Mouse (Mus musculus) hindlimb bud, embryonic 11.5 days (tissue): ENCODE measurements around the gene Tlx3.

ENCODE experiments used
- DNase-seq: peaks from one replicate; pipeline ENCODE4 v3.0.0-alpha.2; 2012; ENCODE audit warnings: low read depth, low spot score; ENCODE audit errors: extremely low spot score

Tlx3 gene

DNA sequence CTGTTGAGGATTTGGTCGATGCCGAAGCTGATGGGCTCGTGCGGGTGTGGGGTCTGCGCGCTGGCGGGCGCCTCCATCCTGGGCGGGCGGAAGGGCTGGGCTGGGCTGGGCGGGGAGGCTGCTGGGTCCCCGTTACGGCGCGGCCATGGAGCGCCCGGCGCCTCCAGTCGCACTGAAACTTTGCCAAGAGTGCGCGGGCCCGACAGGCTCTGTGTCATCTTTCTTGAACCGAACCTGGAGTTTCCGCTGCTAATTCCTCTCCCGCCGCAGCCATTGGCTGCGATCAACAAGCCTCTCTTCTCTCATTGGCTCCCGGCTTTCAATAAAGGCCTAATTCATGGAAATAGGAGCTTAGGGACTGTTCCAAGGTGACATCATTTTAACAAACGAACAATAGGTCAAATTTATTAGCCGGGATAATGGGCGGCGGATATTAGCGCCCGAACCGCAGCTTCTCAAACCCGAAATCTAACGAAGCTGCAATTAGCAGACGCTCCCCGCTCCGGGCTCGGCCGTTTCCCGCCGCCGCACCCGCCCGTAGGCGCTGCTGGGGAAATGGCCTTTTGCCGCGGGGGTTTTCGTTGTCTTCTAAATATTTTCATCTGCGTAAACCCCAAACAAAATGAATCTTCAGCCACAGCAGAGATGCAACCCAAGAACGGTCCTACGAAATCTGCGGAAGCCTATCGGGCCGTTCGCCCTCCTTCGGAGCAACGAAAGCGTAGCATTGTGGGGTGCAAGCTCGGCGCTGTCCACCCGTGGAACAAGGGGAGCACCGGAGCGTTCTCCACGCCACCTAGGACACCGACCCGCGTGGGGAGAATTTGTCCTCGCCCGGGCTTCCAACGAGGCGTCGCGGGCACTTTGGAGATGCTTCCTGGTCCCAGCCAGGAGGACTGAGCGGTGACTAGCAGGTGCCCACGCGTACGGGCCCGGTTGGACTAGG lies at the start of gene Tlx3:
Gene Tlx3, minus strand, starts transcription at position 207 of the 946 bp plus-strand sequence.
- no peak for DNase-seq

DNA sequence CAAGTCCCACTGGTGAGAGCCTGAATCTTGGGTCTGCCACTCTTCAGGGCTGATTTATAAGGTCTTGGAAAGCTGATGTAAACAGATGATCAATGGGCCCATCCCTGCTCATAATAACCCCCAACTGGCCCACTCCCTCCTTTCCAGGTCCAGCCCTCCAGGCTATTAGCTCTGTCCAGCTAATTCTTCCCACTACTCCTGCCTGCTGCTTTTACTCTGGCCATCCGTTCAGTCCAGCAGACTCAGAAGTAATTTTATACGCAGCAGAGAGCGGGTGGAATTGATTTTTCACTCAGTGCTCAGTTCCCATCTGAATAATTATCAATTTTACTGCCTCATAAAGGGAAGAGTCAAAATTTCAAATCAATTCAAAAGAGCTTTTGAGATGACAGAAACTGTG lies 36.9 kb upstream of the Tlx3 start:
- DNase-seq, result no peak

DNA sequence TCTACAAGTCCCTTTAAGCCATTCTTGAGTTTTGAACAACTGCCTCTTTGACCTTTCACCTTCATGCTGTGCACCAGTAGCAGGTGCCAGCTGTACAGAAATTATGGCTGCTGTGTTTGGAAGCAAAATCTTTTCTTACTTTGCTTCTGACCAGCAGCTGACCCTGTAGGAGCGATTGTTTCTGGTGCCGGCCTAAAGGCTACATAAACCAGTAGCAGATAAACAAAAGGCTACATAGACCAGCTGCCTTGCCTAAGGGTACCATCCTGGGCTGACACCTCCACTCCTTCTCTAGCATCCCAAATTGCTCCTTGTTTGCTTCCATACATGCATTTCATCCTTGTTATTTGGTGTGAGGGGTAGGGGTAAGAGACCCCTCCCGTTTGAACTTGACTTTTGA lies 30.7 kb upstream of the Tlx3 start:
- DNase-seq, result no peak

DNA sequence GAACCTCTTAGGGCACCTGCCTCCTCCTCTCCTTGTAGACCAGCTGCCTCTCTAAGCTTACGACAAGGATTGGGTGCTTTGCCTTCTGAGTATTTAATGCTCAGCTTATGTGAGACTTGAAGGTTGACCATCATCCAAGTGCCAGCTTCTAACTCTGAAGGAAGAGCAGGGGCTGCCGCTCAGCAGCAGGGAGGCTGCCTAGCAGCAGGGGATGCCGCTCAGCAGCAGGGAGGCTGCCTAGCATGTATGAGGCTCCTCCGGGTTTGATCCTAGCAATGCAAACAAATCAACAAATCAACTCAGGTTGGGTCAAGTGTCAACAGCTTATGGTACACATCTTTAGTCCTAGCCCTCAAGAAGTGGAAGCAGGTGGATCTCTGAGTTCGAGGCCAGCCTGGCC lies 28.7 kb upstream of the Tlx3 start:
- no peak for DNase-seq

DNA sequence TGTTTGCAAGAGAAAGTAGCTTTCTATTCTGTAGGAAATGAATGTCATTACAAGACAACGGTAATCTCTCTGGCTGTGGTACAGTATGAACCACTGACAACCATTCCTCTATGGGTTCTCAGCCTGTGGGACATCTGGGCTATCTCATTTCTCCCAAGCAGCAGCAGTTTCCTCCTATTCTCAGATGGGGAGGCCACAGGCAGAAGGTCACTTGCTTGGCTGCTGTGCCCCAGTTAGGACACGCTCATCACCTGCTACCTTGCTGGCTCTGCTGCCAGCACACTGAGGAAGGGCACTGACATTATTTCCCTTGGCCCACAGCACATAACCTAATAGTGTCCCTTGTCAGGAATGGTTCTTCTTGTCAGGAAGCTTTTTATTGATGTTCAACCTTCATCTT lies 24.8 kb upstream of the Tlx3 start:
- DNase-seq, result no peak

DNA sequence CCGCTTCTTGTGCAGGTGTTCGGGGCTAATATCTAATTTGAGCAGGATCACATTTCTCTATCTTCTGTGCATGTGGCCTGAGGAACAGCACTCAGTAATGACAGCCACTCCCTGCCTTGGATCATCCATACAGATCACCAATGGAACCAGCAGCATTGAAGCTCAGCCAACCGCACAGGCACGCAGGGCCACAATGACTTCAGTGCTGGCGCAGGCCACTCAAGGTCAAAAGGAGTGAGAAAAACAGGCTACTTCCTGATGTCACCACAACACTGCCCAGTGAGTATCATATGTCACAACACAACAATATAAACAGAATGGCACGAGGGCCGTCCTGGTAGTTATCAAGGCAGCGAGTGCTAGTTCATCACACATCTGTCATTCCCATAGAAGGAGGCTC lies 23.1 kb upstream of the Tlx3 start:
- DNase-seq, result no peak

DNA sequence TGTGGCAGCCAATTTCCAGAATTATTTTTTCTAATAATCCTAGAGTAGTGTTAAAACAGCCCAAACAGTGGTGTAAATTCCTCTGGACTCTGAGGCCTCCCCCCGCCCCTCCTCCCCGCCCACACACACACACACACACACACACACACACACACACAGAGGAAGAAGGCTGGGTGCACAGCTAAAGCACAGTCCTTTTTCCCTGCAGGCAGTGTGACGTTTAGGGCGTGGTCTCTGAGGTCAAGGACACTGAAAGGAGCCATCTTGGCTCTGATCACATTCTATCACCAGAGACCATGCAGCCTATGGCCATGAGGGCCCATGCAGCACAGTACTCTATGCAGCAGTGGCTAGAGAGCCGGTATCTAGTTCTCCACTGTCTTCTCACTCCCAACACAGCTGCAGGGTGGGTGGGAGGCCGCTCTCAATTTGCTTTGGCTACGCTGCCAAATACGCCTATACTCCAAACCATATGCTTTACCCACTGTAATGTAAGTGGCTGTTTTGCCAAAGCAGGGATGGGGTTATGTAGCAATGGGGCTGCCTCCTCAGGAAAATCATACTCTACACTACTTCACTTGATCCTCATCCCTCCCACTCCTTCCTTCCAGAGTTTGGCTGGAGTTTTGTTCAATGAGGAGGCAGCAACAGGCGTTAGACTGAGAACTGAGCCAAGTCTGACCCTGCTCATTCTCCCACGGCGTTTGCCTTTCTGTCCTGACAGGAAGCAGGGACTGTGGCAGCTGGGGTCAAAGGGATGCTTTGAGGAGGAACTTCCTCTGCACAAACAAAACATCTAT lies 18.4 kb upstream of the Tlx3 start:
- no peak for DNase-seq

DNA sequence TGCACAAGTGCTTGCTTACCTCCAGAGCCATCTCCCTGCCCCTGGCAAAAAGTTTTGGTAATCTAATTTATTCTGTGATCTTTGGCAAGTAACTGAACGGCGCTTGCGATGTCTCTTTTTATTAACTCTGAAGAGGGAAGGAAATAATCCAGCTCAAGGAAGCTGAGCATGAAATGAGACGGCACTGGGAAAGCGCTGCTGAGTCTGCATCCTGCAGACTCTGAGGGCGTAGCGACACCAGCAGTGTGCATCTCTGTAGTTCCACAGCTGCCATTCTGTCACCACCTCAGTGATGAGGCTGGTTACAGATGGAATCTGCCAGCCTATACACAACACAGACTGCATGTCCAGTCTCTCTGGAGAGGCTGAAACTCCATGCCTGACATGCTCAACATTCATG lies 17.4 kb upstream of the Tlx3 start:
- no peak for DNase-seq

DNA sequence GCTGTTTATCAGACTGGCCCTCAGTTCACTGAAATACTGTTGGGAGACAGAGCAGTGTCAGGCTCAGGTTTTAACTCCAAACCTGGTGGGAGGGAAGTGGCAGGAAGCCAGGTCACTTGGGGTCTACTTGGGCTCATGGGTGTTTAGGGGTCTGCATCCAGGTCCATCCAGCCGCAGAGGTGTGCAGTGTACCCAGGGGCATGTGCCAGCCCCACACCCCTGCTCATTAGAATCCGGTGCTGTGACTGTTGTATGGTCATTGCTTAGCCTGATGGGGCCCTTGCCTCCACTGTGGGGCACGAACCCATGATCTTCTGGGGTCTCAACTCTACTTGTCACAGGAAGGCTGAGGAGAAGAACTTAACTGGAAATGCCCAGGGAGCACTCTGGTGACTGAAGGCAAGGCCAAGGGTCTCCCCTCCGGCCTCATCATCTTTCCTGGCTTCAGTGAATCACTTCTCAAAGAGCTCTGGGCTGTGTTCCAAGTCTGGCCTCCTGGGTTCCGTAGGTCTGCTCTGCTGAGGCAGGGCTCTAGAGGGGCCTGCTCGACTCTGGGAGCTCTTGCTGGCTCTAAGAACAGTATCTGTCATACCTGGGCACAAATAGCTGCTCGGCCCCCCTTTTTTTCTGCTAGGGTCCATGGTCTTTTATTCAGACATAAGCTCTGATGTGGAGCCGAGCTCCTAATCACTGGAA lies 14.1 kb upstream of the Tlx3 start:
- DNase-seq, result no peak

DNA sequence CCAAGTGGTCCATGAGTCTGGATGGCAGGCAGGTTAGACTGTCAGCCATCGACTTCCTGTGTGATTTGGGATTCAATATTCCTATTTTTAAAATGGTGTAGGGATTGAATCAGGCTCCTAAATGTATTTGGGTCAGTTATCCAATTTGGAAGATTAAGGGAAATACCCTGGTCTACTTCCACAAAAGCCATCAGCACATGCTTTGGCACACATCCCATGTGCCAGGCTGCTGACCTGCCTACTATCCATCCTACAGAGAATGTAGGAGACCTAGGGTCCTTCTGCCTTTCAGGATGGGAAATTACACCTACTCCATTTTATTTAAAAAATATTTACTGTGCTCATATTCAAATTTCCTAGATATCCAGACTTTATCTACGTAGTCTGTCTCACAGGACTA lies 4.0 kb upstream of the Tlx3 start:
- DNase-seq, result no peak

DNA sequence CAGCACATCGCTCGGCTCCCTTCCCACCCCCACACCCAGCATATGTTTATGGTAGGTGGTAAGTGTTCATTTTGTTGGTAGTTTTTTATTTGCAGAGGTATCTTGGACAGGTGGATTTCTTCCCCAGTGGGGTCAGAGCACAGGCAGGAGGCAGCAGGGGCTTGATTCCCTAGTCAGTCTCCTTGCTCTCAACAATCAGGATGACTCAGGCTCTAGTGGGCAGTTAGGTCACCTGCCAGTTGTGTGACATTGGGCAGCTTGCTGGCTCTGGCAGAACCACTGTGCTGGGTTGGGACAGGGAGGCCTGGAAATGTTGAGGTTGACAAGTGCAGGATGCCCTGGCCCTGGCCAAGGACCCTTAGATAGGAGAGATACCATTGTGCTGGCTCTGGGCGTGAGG lies 1.6 kb upstream of the Tlx3 start:
- no peak for DNase-seq

DNA sequence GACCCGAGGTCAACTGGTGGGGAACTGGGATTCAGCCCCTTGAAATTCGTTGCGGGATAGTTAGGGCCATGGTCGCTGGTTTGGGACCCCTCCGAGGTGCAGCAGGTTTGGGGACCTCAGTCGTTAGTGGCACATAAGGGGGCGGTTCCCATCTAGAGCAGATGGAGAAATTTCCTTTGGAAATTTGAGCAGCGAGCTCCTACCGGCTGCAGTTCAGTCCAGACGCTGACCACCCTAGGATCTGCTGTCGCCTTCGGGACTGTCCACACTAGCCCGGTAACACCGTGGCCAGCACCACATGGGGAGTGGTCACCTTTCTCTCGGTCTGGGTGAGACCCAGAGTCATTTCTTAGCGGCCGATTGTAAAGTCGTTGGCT lies 928 bp upstream of the Tlx3 start:
- no peak for DNase-seq

DNA sequence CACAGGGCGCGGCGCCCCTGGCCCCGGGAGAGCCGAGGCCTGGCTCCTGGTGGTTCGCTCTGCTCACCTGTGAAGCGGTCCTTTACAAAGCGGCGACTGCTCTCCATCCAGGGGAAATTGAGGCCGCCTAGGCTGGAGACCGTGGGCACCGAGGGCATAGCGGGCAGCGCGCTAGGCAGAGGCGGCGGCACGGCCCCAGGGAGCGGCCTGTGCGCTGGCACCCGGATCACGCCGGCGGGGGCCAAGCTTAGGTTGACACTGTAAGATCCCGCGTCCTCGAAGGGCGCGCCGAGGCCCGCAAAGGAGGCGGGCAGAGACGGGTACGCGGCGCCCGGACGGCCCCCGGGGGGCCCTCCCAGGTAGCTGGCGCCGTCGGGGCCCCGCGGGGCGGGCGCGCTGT lies 417 bp downstream of the Tlx3 start:
- DNase-seq, result no peak

DNA sequence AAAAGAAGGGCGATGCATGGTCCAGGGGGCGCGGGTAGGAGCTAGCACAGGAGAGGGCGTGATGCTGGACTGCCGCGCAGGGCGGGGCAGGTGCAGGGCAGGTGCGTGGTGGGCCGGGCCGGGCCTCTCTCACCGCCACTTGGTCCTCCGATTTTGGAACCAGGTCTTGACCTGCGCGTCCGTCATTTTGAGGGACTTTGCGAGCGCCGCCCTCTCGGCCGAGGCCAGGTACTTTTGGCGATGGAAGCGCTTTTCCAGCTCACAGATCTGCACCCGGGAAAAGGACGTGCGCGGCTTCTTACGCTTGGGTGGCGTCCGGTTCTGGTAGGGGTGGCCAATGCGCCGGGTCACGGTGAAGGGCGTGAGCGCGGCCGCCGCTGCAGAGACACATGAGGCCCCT lies 1.1 kb downstream of the Tlx3 start:
- DNase-seq, result no peak

DNA sequence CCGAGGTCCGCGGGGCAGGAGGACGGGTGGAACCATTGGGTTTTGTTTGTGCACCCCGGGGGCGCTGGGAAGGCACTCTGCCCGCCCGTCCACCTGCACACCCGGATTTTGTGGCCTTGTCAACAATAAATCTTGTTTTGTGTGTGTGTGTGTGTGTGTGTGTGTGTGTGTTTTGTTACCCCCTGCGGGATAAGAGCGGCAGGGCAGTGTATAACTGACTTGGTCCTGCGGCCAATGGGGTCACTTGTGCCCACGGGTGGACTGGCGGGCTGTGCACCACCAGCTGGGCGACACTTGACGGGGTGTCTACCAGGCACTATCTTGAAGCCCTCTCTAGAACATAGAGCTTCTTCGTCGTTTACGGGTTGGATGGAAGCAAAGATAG lies 1.8 kb downstream of the Tlx3 start:
- no peak for DNase-seq

DNA sequence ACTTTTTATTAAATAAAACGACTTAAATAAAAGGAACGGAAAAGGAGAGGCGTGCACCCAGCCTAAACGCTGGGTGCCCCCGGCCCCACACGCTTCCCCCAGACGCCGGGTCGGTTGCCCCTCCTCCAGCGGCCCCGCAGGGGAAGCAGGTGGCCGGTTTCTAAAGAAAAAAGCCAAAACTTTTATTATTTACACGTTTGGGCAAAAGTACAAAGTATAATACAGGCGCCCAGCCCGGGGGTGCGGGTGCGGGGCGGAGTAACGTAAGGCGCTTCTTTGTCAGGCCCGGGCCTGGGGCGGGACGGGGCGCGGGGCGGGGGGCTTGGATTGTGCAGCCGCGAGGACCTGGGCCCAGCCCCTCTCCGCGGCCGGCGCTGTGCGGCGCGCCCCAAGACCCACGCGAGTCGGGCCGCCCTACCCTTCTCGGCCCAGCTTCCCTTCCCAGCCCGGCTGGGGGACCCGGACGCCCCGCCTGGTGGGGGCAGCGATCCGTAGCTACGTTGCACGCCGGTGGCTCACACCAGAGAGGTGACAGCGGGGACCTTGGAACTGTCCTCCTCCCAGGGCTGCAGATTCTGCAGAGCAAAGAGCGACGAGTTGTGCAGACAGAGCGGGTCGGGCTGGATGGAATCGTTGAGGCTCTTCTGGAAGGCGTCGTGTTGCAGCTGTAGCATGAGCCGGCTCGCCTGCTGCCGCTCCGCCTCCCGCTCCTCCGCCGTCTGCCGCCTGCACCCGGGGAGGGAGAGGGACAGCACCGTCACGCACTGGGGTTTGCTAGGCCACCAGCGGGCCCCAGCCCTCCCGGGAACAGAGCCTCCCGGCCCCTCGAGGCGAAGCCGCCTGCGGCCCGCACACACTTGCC lies 2.4 kb downstream of the Tlx3 start:
- no peak for DNase-seq

DNA sequence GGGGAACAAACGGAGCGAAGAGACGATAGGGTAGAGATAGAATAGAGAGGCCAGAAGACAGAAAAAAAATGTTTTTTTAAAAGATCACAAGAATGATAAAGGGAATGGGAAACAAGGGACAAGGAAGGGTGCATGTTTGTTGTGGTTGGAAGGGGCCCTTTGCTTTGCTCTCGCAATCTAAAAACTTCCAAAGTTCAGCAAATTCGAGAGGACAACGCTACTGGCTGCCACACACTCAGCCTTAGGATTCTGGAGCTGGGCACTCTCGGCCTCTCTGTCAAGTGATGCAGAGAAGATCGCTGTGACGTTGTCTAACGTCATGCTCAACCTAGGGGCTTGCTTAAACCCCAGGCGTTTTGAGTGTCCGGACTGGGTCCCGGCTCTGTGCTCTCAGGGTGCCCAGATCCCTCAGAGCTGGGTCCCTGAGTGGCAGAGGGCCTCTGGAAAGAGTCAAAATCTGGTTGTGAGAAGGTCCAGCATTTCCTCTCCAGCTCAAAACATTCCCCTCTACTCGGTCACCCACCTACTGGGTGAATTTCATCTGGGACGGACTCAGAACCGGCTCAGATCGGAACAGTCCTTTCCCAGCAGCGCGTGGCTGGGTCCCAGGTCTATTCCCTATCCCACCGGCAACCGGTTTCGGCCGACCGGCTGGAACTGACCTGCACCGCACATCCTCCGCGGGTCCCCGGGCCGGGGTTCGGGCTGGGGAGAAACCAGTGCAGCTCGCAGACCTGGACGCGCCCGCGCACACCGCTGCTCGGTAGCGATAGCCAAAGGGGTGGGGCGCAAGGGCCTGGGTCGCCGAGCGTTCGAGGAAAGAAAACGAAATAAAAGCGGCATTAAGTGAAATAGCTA lies 3.3 kb downstream of the Tlx3 start:
- no peak for DNase-seq

DNA sequence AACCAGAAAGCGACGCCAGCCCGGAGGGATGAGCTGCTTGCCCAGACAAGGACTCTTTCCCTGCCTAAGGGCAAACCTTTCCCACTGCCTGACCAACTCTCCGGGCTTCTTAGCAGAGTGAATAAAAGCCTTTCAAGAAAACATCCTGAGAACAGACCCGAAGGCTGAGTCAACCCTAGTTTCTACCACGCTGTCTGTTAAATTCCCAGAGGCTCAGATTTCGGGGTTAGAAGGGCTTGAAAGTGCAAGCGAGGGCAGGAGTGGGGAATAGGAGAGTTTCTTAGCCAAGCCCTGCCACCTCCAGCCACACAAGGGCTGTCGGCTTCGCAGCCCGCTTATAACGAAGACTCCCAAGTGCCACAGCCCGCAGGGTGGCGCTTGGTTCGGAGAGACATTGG lies 4.3 kb downstream of the Tlx3 start:
- DNase-seq, result no peak

DNA sequence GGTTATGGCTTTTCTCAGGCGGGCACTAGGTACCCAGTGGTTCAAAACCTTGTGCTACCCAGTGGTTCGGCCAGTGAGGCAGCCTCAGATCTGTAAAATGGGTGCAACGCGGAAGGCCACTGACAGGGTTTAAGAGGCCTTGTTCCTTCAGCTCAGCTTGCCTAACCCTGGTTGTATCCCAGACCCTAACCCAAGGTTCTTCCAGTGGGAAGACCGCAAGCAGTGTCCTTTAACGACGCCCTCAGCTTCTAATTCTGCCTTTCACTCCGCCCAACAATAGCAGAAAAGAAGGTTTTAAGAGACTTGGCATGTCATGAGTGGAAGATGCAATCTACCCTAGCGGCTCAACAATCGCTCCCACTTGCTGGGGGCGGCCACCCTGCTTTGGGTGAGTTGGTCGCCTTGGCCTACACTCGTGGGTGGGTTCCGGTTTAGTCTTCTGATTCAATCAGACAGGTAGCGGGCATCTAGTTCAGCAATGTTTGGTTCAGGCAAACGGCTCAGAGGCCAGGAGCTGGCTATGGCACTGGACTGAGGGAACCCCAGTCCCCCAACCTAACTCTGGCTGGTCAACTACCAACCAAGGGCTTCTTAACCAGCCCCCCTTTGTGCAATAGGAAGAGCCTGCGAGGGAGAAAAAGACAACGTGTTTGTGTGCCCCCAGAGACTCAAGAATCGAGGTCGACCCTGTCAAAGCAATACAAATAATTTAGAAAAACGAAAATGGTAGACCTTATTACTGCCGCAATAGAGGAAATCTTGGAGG lies 4.9 kb downstream of the Tlx3 start:
- DNase-seq, result no peak
